Mouse (Mus musculus) lung, postnatal 0 days (tissue): ENCODE results near the gene Creld2. TPM values are rescaled to one million over a fixed set of nuclear protein-coding genes. Genes with fewer than 3 reads are reported as not detected.

Experiments used
- ATAC-seq: fragments of 200-750 bp; cut with Nextera tagmentation; 2 replicates; pipeline ENCODE4 v1.8.0; 2017; ENCODE audit warnings: moderate library complexity
- DNase-seq: peaks from one replicate; pipeline ENCODE4 v3.0.0-alpha.2; 2016; ENCODE audit warnings: low spot score
- H3K27ac ChIP-seq: fragments of 300-500 bp; sonication (generic); 2 replicates; pipeline ENCODE4 v1.5.1; 2014; ENCODE audit warnings: antibody characterized with exemption, mild to moderate bottlenecking, low read length, mixed read lengths
- H3K27me3 ChIP-seq: fragments of 300-500 bp; sonication (generic); replicated peaks from 2 replicates; pipeline ENCODE4 v1.6.1; 2014; ENCODE audit warnings: low read length, mixed read lengths; ENCODE audit not compliant: insufficient read depth
- H3K36me3 ChIP-seq: fragments of 300-500 bp; sonication (generic); 2 replicates; pipeline ENCODE4 v1.6.1; 2014; ENCODE audit warnings: low read length, mixed read lengths; ENCODE audit not compliant: insufficient read depth
- H3K4me1 ChIP-seq: fragments of 300-500 bp; sonication (generic); 2 replicates; pipeline ENCODE4 v1.6.1; 2014; ENCODE audit warnings: antibody characterized with exemption, low read depth, low read length, mixed read lengths; ENCODE audit not compliant: insufficient read depth
- H3K4me2 ChIP-seq: fragments of 300-500 bp; sonication (generic); replicated peaks from 2 replicates; pipeline ENCODE4 v1.6.1; 2014; ENCODE audit warnings: low read depth, mild to moderate bottlenecking, low read length, moderate library complexity, mixed read lengths
- H3K4me3 ChIP-seq: fragments of 300-500 bp; sonication (generic); 2 replicates; pipeline ENCODE4 v1.5.1; 2014; ENCODE audit warnings: low read depth, low read length
- H3K9ac ChIP-seq: fragments of 300-500 bp; sonication (generic); replicated peaks from 2 replicates; pipeline ENCODE4 v1.6.1; 2014; ENCODE audit warnings: low read depth, mild to moderate bottlenecking
- H3K9me3 ChIP-seq: fragments of 300-500 bp; sonication (generic); 2 replicates; pipeline ENCODE4 v1.6.1; 2016; ENCODE audit warnings: low read length, mixed read lengths
- CTCF ChIP-seq: IDR thresholded peaks from 2 replicates; pipeline ENCODE4 v1.5.1; 2016; ENCODE audit warnings: antibody characterized with exemption, mild to moderate bottlenecking
- EP300 ChIP-seq: IDR thresholded peaks from 2 replicates; pipeline ENCODE4 v1.6.1; 2016; ENCODE audit warnings: antibody characterized with exemption, mild to moderate bottlenecking, control low read depth
- WGBS: fragments of 180-500 bp; shearing (Covaris S2); extraction: QIAGEN DNeasy Blood & Tissue Kit; methylation state at CpG from one replicate; pipeline ENCODE4 v1.1.7; 2014; 5-methylcytosine and 5-hydroxymethylcytosine counted together
- polyA plus RNA-seq: library from polyadenylated mRNA; unstranded; fragments of >200 nt; fragmentation: Nextera tagmentation; extraction: Ambion mirVana; gene quantifications from 2 replicates; pipeline ENCODE4 v1.2.1, GENCODE M21; 2015

Creld2 gene
- polyA plus RNA-seq, 1 experiment from 2014 or later = 62.6 TPM

DNA sequence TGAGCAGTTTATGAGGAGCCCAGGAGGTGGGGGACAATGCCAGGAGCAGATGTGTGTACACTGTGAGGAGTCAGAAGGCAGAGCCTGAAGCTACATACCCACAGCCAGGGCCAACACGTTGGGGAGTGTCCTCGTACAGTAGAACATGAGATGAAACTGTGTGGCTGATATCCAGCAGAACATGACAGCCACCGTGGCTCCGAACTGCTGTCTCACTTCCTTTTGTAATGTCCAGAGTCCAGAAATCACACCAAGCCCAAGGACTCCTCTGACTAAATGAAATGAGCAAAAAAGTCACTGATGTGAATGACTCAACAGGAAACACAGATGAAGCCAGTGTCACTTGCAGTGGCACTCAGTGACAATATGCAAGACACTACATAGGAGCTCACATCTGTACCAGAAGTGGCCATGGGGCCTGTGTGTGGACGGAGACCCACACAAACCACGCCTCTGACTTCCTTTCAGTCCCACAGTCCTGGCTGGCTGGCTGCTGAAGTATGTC is 4.2 kb upstream of the Creld2 start:
- Histone ChIP-seq H3K4me2 (no peak overlapping the region), H3K4me3 (no peak overlapping the region), H3K9me3 (no peaks in the 10 kb centered on the region), H3K27ac (no peak overlapping the region), H3K9ac (no peak overlapping the region), H3K4me1 (peaks cover 4% of the 10 kb centered on the region), H3K27me3 (no peaks in the 10 kb centered on the region), H3K36me3 (no peaks in the 10 kb centered on the region)
- 83% methylated on average over 6 of the region's 6 CpGs for WGBS
- ATAC-seq = no peak
- no peak for DNase-seq
- TF ChIP-seq EP300 (no peak), CTCF (no peak)

DNA sequence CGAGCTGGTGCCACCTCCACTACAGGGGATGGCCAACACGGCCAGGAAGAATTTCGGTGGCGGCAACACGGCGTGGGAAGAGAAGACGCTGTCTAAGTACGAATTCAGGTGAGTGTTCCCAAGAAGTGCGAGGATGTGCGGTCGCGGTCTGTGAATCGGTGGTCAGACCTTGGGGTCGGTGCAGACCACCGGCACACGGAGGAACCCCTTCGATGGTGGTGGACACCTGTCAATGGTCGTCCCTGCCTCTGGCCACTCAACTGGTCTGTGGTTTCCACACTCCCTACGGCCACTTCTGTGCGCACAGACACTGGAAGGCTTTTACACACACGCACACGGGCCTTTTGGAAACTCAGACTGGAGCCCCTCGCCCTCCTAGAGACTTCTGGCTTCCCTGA is 459 bp downstream of the Creld2 start:
- no peak for DNase-seq
- Histone ChIP-seq H3K9ac (peak overlapping the region; percentile 70), H3K4me3 (peak overlapping the region; percentile 82), H3K4me2 (peak overlapping the region; percentile 93), H3K36me3 (peaks cover 15% of the 10 kb centered on the region; the same call in 1 of the 2 replicates), H3K27me3 (no peaks in the 10 kb centered on the region), H3K9me3 (no peaks in the 10 kb centered on the region), H3K27ac (peak overlapping the region; percentile 51; the same call in 1 of the 2 replicates), H3K4me1 (peaks cover 8% of the 10 kb centered on the region)
- WGBS = under 1% methylated on average over 23 of the region's 23 CpGs
- TF ChIP-seq CTCF (no peak), EP300 (no peak)
- ATAC-seq = no peak

DNA sequence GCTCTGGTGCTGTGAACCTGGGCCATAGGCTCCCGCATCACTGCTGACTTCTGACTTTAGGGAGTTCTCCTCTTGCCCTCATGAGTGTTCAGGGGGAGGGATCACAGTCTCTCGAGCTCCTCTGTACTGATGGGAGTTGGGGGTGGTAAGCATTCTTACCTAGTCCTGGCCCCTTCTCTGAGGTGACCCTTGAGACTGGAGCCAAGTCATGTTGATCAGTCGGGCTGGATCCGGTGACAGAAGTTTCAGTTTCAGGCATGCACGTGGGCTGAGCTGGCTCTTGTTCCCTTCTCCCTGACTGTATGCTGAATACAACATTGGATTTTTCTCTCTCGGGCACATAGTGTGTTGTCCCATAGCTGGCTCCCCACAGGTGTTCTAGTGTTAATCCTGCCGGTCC is 2.0 kb downstream of the Creld2 start:
- no peak for ATAC-seq
- 82% methylated on average over 7 of the region's 7 CpGs for WGBS

DNA sequence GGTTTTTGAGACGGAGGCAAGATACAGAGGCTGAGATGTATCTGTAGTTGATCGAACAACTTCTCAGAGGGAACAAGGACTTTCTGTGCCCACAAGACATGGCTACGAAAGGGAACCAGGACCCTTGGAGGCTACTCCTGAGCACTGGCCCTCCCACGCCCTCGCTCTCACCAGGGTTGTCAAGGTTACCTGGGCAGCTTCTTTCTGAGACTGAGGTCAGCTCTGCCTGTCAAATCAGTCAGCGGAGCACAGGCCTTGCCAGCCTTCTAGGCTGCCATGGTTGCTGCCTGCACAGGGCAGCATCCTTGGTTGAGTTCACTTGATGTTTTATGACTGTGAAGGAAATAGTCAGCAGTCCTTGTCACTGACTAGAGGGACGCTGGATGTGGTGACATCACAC is 3.1 kb downstream of the Creld2 start:
- Histone ChIP-seq H3K27me3 (no peaks in the 10 kb centered on the region), H3K9ac (no peak overlapping the region), H3K4me2 (no peak overlapping the region), H3K36me3 (peaks cover 20% of the 10 kb centered on the region; the same call in 1 of the 2 replicates), H3K27ac (no peak overlapping the region), H3K9me3 (no peaks in the 10 kb centered on the region), H3K4me3 (no peak overlapping the region), H3K4me1 (peaks cover 8% of the 10 kb centered on the region)
- ATAC-seq = no peak
- TF ChIP-seq EP300 (no peak), CTCF (no peak)
- DNase-seq = no peak
- 93% methylated on average over 7 of the region's 7 CpGs for WGBS

More for the DNA sequence above, 2.0 kb downstream of the Creld2 start:
- Histone ChIP-seq H3K4me3 (no peak overlapping the region), H3K27ac (no peak overlapping the region), H3K4me2 (no peak overlapping the region), H3K27me3 (no peaks in the 10 kb centered on the region), H3K9me3 (no peaks in the 10 kb centered on the region), H3K36me3 (peaks cover 15% of the 10 kb centered on the region; the same call in 1 of the 2 replicates), H3K4me1 (peaks cover 8% of the 10 kb centered on the region), H3K9ac (no peak overlapping the region)
- no peak for DNase-seq
- no peak for TF ChIP-seq CTCF
- no peak for TF ChIP-seq EP300

DNA sequence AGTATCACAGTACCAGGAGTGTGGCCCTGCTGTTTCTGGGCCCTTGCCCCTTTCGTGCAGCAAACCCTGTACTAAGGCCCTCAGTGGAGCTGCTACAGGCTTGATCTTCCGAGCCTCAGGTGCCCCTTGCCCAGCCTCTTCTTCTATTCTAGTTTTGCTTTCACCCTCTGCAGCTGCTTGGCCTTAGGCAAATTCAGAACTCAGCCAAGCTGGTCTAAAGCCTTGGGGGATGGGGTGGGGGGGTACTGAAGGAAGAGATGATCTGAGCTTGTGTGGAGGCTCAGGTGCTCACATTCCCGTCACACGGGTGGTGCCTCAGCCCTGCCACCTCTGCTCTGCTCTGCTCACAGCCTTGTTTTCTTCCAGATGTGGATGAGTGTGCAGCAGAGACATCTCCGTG is 3.9 kb downstream of the Creld2 start:
- Histone ChIP-seq H3K4me2 (no peak overlapping the region), H3K9ac (no peak overlapping the region), H3K9me3 (no peaks in the 10 kb centered on the region), H3K4me3 (no peak overlapping the region), H3K36me3 (peaks cover 20% of the 10 kb centered on the region; the same call in 1 of the 2 replicates), H3K4me1 (peaks cover 8% of the 10 kb centered on the region), H3K27me3 (no peaks in the 10 kb centered on the region), H3K27ac (no peak overlapping the region)
- no peak for DNase-seq
- ATAC-seq = no peak
- no peak for TF ChIP-seq CTCF
- TF ChIP-seq EP300 = no peak
- WGBS = 89% methylated on average over 5 of the region's 5 CpGs

DNA sequence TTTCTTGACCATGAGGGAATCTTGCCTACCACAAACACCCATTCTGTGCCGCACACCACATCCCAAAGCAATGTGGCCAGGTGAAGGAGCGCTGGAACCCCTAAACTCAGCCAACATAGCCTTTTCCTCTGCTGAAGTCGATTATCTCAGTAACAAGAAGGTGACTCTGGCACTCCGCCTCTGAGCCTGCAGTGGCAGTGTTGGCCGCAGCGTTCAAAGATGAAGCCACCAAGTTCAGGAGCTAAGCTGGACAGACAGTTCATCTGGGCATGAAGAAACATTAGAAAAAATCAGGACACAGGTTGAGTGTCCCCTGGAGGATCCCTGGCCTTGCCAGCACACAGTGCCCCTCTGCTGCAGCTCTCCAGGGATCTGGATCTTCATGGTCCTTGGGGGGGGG is 8.0 kb downstream of the Creld2 start:
- TF ChIP-seq CTCF (no peak), EP300 (no peak)
- WGBS = 88% methylated on average over 6 of the region's 6 CpGs
- no peak overlapping the region for H3K27ac ChIP-seq
- DNase-seq (no peak), ATAC-seq (no peak)
- no peak overlapping the region for H3K4me2 ChIP-seq
- no peaks in the 10 kb centered on the region for H3K9me3 ChIP-seq
- peaks cover 20% of the 10 kb centered on the region; the same call in 1 of the 2 replicates for H3K36me3 ChIP-seq
- no peak overlapping the region for H3K9ac ChIP-seq
- no peaks in the 10 kb centered on the region for H3K27me3 ChIP-seq
- no peak overlapping the region for H3K4me3 ChIP-seq
- H3K4me1 ChIP-seq = no peaks in the 10 kb centered on the region; the same call in 1 of the 2 replicates
